Mouse (Mus musculus): ENCODE measurements around the gene Hoxd11. TPM values are rescaled to one million over a fixed set of nuclear protein-coding genes. Genes with fewer than 3 reads are reported as not detected.

Hoxd11 gene
- total RNA-seq, 1 experiment from 2014 or later, result not detected

DNA sequence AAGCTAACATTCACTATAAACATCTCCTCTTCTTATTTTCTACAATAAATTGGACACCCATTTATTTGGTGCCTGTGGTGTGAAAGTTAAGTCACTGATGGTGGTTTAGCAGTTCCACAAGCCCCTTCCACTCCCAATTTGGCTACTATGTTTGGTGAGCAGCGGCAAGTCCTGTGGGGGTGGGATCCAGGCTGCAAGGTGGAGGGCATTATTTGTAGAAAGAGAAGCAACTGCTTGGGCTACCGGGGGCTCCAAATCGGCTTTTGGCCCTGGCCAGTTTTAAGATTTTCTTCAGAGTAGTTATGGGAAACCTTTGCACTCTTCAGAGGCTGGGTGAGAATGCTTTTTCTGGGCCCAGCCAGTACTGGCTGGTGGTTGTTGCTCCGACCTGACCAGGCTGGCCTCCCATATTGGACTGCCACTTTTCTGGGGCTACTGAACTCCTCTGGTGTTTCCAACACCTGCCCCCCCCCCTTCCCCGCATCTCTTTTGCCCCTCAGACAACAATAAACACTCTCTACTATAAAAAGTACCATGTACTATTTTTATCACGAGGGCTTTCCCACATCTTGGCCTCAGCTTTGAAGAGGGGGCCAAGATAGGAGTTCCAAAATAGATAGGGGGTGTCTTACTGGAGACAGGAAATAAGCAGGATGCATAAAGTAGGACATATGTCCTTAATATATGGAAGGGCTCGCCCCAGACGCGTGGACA is 52.6 kb downstream of the Hoxd11 start:
- no peak for ATAC-seq (replicated peaks in 1 of 2; ENCODE audit: insufficient read depth in 1 of 2, low FRiP score in 2 of 2, low TSS enrichment in 1 of 2, low read depth in 1 of 2, poor library complexity in 2 of 2, severe bottlenecking in 2 of 2)

GRCm38 (mm10) chr2:74732513-74733316 is 53.4 kb downstream of the Hoxd11 start:
- no peak for ATAC-seq (replicated peaks in 1 of 2; ENCODE audit: insufficient read depth in 1 of 2, low FRiP score in 2 of 2, low TSS enrichment in 1 of 2, low read depth in 1 of 2, poor library complexity in 2 of 2, severe bottlenecking in 2 of 2)

- ATAC-seq (replicated peaks in 1 of 2; ENCODE audit: insufficient read depth in 1 of 2, low FRiP score in 2 of 2, low TSS enrichment in 1 of 2, low read depth in 1 of 2, poor library complexity in 2 of 2, severe bottlenecking in 2 of 2), result no peak
Measured at GRCm38 (mm10) chr2:74733317-74733661, 53.9 kb downstream of the Hoxd11 start.

DNA sequence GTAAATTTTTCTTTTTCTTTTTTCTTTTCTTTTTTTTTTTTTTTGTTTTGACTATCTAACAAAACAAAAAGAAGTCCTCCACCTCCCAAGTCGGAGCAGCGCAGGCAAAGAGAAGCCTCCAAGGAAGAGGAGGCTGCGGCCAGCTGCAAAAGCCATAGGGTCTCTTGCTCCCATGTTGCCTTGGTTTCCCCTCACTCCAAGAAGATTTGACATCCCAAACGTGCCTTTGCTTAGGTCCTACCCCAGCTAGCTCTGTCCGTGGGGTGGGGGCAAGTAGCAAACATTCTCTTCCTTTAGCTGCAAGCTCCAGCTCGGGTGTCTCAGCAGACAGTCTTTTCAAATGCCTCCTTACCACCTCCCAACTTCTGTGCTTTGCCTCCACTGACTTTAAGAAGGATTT is 54.4 kb downstream of the Hoxd11 start:
- ATAC-seq (replicated peaks in 1 of 2; ENCODE audit: insufficient read depth in 1 of 2, low FRiP score in 2 of 2, low TSS enrichment in 1 of 2, low read depth in 1 of 2, poor library complexity in 2 of 2, severe bottlenecking in 2 of 2), result no peak

DNA sequence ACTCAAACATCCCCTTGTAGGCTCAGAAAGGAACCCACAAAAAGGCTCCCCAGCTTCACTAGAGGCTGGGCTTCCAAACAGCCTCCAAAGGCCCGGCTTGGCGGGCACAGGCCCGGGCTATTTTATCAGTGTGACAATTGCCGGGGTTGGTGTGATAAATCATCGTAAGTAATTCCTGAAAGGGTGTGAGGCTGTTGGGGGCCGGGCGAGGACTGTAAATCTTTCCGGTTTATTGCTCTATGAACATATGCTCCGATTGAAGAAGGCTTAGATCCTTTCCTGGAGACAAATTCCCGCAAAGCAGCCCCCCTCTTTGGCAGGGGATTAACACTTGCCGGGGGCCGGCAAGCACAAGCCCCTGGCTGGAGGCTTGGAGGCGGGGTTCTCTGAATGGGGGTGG is 55.1 kb downstream of the Hoxd11 start:
- no peak for ATAC-seq (replicated peaks in 1 of 2; ENCODE audit: insufficient read depth in 1 of 2, low FRiP score in 2 of 2, low TSS enrichment in 1 of 2, low read depth in 1 of 2, poor library complexity in 2 of 2, severe bottlenecking in 2 of 2)

DNA sequence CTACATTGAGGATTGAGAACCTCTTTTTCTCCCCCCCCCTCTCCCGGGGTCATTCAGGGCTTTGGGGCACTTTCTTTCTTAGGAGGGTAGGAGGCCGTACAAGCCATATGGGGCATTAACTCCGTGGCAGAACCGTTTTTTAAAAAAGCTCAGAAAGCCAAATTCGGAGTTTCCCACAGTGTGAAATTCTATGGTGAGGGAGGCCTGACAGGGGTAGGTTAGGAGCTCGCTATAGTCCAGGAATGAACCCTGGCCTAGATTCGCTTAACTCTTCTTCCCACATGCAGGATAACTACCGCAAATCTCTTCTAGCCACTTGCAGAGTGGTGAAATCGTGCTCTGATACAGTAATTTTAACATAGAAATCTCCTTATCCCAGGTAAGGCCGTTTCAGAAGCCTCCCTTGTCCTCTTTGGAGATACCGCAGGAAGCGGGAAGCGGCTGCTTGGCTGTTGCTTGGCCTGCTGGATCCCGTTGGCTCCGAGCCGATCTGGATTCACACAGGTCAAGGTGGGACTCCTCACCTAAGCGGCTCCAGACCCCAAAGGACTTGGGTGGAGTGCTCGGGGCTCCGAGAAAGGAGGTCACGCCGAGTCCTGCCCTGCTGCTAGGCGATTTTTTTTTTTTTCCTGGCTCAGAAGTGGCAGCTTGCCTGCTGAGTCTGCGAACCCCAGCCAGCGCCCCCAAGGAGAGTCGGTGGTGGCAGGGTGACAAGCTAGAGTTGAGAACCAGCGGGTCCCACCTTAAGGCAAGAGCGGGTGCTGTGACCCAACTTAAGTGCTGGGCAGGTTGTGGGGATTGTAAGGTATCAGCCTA is 55.8 kb downstream of the Hoxd11 start:
- ATAC-seq (replicated peaks in 1 of 2; ENCODE audit: insufficient read depth in 1 of 2, low FRiP score in 2 of 2, low TSS enrichment in 1 of 2, low read depth in 1 of 2, poor library complexity in 2 of 2, severe bottlenecking in 2 of 2), result no peak

DNA sequence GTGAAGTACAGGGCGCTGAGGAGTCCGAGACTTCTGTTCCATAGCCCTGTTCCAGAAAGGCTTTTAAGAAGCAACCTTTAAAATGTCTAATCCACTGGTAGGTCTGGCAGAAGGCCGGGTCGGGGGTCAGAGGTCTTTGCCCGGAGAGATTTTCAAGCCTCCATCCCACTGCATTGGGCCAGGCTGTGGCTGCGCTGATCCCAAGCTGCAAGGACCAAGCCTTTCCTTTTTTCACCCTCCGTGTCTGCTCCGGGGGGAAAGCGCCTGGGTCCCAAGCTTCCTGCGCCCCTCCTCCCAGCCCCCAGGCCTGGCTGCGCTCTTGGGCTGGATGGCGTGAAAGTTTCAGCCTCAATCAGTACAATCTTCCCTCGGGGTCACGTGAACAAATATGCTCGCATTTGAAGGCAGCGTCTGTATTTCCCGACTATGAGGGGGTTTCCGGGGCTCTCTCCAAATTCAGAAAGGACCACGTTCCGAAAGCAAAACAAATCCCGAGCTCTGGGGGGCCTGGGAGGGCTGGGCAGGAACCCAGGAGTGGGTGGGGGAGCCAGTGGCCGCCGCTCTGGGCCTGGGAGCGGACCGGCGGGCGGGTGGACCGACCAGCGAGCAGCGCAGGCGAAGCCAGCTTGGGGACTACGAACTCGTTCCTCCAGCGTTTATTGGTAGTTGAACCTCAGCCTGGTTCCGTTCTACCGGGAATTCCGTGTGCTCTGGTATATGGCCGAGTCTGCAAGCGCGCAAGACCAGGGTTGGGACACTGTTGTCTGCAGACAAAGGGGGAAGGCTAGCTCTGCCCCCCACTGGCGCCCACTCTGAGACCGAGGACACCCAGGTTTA is 56.7 kb downstream of the Hoxd11 start:
- ATAC-seq (replicated peaks in 1 of 2; ENCODE audit: insufficient read depth in 1 of 2, low FRiP score in 2 of 2, low TSS enrichment in 1 of 2, low read depth in 1 of 2, poor library complexity in 2 of 2, severe bottlenecking in 2 of 2), result no peak; a peak in 1 of 4 replicates

Other genes starting within 250 kb of the Hoxd11 start
- gene Lnpk, start 100.1 kb upstream of the Hoxd11 start, total RNA-seq (2017), result 41.1 and 42.9 TPM in 2 replicates
- not detected in 2 replicates for gene Evx2, start 20.0 kb upstream of the Hoxd11 start, total RNA-seq (2017)
- gene Hoxd13, start 11.2 kb upstream of the Hoxd11 start, total RNA-seq (2017), result not detected in 2 replicates
- gene Hoxd12, start 4.5 kb upstream of the Hoxd11 start, total RNA-seq (2017), result not detected in 2 replicates
- gene Hoxd10, start 12.4 kb downstream of the Hoxd11 start, total RNA-seq (2017), result not detected in 2 replicates
- gene Hoxd9, start 18.2 kb downstream of the Hoxd11 start, total RNA-seq (2017), result not detected in 2 replicates
- not detected in 2 replicates for gene Hoxd8, start 25.1 kb downstream of the Hoxd11 start, total RNA-seq (2017)
- gene Hoxd3, start 32.4 kb downstream of the Hoxd11 start, total RNA-seq (2017), result not detected in 2 replicates
- gene Hoxd4, start 32.4 kb downstream of the Hoxd11 start, total RNA-seq (2017), result not detected in 2 replicates
- gene Gm28230, start 47.2 kb downstream of the Hoxd11 start, total RNA-seq (2017), result not detected in 2 replicates
- not detected in 2 replicates for gene Hoxd1, start 83.4 kb downstream of the Hoxd11 start, total RNA-seq (2017)
- gene Mtx2, start 146.2 kb downstream of the Hoxd11 start, total RNA-seq (2017), result 30.4 and 41.9 TPM in 2 replicates

Measured in hematopoietic stem cell, adult 5-6 weeks (primary cell).